Mouse (Mus musculus) MEL-GATA-1-ER (cell line): ENCODE measurements around the gene Supt5.

Source experiments
- DNase-seq: peaks from one replicate; pipeline ENCODE4 v3.0.0-alpha.2; 2012; ENCODE audit warnings: low read depth; ENCODE audit errors: extremely low read depth

The Supt5 gene

GRCm38 (mm10) chr7:28353267-28353666 is 14.7 kb upstream of the Supt5 start:
- no peak for DNase-seq

- DNase-seq: no peak
Observed at GRCm38 (mm10) chr7:28351676-28352191, 13.2 kb upstream of the Supt5 start.

DNA sequence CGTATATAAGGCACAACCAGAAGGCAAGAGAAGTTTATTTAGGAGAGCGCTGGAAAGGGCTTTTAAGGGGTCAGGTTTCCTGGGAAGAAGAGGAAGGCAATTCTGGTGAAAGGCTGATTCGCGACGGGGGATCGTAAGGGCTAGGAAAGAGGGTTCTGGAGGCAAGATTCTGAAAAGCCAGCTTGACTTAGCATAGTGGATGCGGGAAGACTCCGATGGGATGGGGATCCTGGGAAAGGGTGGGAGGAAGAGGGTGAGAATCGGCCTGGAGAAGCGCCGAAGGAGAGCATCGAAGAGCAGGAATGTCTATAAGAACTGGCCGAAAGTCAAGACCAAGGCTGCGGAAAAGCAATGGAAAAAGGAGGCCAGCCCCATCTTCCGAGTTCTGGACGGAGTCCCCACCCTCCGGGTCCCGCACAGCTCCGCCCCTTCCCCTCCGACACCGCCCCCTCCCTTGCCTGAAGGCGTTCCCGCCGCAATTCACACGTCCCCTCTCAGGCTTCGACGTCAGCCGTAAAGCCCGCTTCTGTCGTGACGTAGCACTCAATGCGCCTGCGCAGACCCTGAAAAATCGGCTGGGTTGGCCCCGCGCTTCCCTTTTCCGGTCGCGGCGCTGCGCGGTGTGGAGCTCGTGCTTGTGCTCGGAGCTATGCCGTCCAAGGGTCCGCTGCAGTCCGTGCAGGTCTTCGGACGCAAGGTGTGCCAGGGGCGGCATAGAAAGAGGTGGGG is 11.8 kb upstream of the Supt5 start, which contains the start of gene Rps16:
Rps16 (plus strand) TSS at position 498 of the 729 bp plus-strand sequence.
- peak; percentile 81 for DNase-seq

DNA sequence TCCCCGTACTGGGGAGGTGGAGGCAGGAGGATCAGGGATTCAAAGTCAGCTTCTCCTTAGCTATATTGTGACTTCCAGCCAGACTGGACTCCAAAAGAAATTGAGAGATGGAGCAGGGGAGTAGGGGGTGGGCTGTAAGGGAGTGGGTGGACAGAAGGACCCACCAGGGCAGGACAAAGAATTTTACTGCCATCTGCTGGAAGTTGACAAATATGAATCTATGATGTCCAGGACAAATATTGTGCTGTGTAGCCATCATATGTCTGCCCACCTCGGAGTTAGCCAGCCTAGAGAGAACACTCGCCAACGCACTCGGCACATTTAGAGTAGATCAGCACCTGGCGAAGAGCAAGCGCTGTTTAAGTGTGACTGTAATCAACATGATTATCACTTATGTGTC is 10.1 kb upstream of the Supt5 start:
- DNase-seq: no peak

- no peak for DNase-seq
Observed at GRCm38 (mm10) chr7:28347746-28348145, 9.2 kb upstream of the Supt5 start.

DNA sequence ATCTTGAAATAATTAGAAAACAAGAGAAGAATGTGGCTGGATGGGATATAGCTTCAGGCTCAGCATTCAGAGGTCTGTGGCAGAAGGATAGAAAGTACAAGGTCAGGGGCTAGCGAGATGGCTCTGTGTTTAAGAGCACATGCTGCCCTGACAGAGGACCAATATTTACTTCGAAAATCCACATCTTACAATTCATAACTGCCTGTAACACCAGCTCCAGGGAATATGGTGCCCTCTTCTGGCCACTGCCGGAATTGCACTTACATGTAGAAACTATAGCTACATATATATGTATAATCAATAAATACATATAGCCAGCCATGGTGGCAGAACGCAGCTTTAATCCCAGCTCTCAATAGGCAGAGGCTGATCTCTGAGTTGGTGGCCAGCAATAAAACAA is 6.1 kb upstream of the Supt5 start:
- peak; percentile 59 for DNase-seq

DNA sequence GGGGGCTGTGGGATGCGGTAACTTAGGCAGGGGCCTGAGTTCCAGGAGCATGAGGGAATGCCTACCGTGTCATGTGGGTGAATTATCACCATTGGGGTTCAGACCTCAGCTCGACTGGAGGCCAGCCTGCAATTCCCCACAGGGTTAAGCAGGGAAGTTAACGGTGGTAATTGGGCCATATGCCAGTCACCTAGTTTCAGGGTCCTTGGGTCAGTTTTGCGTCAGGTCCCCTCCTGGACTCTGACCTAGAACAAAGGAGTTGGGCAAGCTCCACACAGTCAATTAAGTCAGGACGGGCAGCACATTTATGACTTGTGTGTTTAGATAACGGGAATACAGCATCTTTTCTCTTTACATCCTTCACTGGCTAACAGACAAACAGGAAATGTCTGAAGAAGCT is 2.8 kb upstream of the Supt5 start:
- no peak for DNase-seq

GRCm38 (mm10) chr7:28339213-28339917 is 819 bp upstream of the Supt5 start:
- DNase-seq: peak; percentile 71

GRCm38 (mm10) chr7:28335471-28335870 is 3.1 kb downstream of the Supt5 start:
- DNase-seq: no peak

GRCm38 (mm10) chr7:28334534-28334933 is 4.0 kb downstream of the Supt5 start:
- no peak for DNase-seq

DNA sequence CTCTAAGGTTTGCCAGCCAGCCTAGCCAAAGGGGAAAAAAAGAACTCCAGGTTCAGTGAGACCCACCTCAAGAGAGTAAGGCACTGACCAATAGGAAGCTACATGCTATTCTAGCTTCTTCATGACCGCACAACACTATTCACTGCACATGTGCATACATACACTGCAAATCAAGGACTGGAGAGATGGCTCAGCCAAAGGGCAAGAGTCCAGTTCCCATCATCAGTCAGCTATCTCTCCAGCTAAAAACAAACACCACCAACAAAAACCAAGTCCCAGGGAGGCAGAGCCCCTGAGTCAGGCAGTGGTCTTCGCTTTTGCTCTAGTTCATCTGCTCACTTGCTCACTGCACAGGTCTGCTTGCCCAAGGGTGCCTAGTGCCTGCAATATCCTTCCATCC is 10.3 kb downstream of the Supt5 start:
- DNase-seq: no peak

- DNase-seq: no peak
Observed at GRCm38 (mm10) chr7:28326457-28326856, 12.1 kb downstream of the Supt5 start.

DNA sequence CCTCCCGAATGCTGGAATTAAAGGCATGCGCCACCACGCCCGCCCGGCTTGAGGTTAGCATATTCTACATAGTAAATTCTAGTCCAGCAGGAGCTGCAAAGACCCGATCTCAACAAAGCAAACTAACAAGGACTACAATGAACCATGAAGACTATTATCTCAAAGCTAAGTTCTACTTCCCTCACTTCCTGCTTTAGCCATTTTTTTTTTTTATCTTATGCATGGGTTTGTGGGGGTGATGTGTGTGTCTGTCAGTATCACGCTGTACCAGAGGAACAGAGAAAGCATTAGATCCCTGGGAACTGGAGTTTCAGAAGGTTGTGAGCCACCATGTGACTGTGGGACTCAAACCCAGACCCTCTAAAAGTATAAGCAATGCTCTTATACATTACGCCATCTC is 13.3 kb downstream of the Supt5 start:
- DNase-seq: peak; percentile 29

GRCm38 (mm10) chr7:28321974-28322720 is 16.4 kb downstream of the Supt5 start:
- peak; percentile 20 for DNase-seq

GRCm38 (mm10) chr7:28318714-28319113 is 19.8 kb downstream of the Supt5 start:
- DNase-seq: no peak

- no peak for DNase-seq
Observed at GRCm38 (mm10) chr7:28318036-28318435, 20.5 kb downstream of the Supt5 start.

GRCm38 (mm10) chr7:28311926-28312543 is 26.5 kb downstream of the Supt5 start, which contains the start of gene Timm50:
Timm50 (minus strand) TSS chr7:28312072.
- DNase-seq: peak; percentile 94

DNA sequence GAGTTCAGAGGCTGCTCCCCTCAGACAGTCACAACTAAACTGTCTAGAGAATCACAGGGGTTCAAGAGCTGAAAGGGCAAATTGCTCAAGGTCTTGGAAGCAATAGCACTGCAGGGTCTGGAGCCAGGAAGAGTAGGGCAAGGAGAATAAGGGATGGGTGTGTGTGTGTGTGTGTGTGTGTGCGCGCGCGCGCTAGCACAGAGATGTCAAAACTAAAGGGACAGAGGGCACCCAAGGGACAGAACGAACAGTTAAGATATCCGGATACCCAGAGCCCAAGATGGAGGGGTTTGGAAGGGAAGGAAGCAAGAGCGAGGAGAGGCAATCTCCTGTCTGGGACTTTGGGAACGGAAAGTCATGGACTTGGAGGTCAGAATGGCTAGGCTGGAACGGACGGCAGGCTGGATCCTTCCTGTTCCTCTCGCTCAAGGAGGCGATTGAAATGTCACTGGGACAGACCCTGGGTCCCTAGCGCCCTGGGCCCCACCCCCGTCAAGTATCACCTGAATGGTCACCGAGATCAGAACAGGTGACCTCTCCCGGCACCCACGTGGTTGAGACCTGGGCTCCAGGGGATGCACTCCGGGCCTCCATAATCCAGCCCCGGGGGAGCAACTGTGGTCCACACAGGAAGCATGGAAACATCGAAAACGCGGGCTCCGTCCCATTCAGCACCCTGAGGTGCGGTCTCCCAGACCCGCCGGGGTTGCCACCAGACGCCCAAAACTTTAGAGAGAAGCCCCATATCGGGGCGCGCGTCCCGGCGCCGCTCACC is 27.2 kb downstream of the Supt5 start:
- peak; percentile 12 for DNase-seq

DNA sequence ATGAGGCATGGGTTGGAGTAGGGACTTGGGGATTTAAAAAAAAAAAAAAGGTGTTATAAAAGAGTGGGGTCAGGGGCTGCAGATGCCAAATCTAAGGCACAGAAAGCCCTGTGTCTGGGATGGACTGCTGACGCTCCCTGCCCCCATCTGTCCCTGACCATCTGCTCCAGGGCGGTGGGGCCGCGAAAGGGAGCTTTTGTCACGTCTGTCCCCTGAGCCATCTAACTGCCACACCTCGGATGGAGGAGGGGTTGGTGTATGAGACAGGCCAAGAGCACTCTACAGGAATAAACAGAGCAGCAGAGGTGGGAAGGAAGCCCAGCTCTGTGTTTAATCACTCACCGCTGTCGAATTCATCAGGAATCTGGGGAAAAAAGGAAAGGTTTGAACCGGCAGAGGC is 28.8 kb downstream of the Supt5 start:
- no peak for DNase-seq

DNA sequence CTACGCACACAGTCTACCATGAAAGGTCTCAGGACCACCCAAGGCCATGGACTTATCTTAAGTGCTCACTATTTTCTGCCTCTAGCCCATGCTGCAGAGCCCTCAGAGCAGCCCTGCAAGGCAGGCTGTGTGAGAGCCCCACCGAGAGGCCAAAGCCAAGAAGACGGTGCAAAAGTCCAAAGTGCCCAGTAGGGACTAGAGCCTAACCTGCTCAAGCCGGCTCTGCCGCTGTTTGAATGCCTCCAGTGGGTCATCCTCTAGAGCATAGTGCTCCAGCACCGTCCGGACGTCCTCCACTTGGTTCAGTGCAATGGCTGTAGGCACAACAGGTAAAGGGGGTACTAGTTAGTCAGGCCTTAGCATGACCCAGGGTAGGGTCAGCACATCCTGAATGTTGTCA is 32.3 kb downstream of the Supt5 start:
- no peak for DNase-seq

GRCm38 (mm10) chr7:28305641-28306040 is 32.9 kb downstream of the Supt5 start:
- DNase-seq: no peak
